Mouse (Mus musculus) MEL-GATA-1-ER (cell line): Measurements from ENCODE around the gene Mrrf.

ENCODE experiments used
- DNase-seq: peaks from one replicate; pipeline ENCODE4 v3.0.0-alpha.2; 2012; ENCODE audit warnings: low read depth; ENCODE audit errors: extremely low read depth

Gene Mrrf

DNA sequence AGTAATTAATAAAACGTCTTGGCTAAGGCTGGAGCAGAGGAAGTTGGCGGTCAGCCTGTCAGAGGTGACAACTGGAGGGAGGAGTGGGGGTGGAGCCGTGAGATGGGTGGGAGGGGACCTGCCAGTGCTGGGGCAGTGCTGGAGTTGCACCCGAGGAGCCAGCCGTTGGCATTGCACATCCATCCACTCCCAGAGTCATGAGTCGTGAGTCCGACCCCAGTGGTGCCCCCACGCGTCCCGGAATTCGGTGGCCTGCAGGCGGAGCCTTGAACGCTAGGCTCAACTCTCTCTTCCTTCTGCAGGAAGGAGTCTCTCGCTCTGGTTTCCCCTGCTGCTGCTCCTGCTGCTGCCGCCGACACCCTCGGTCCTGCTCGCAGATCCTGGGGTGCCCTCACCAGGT lies 94.2 kb downstream of the Mrrf start, which contains the start of gene Ptgs1:
Gene Ptgs1, plus strand, starts transcription at position 61 of the 400 bp plus-strand sequence.
- DNase-seq: peak; percentile 59

- DNase-seq: peak; percentile 40
Measured at GRCm38 (mm10) chr2:36230967-36231366, 94.8 kb downstream of the Mrrf start.

GRCm38 (mm10) chr2:36234526-36235368 lies 98.6 kb downstream of the Mrrf start:
- no peak for DNase-seq

- DNase-seq: no peak
Measured at GRCm38 (mm10) chr2:36235917-36236316, 99.7 kb downstream of the Mrrf start.

DNA sequence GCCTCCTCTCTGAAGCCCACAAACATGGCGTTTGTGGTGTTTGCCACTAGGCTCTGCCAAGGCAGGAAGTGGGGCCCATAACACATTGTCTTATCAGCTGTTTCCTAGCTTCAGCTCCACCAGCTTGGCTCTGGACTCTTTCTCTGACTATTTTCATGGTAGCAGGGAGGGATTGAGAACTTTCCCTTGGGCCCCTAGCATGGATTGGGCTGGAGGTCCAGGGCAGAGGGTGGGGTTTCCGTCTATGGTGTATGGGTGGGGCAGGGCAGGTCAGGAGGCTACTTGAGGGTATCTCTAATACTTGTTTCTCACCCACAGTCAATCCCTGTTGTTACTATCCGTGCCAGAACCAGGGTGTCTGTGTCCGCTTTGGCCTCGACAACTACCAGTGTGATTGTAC lies 100.7 kb downstream of the Mrrf start:
- DNase-seq: no peak

- no peak for DNase-seq
Measured at GRCm38 (mm10) chr2:36237557-36237956, 101.4 kb downstream of the Mrrf start.

DNA sequence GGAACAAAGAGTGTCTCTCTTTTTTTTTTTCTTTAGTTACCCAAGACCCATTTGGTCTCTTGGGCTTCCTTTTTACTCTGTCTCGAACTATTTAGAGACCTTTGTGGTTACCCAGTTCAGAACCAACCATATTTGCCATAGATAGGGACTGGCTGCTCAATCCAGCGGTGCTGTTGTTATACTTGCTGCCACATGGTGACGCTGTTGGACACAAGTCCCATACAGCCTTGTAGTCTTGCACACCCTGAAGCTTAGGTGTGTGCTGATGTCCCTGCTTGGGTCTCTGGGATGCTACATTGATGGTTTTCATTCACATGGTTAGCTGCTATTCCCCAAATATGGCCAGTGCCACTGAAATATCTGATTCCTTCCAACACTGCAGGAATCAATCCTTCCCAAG lies 102.3 kb downstream of the Mrrf start:
- no peak for DNase-seq

DNA sequence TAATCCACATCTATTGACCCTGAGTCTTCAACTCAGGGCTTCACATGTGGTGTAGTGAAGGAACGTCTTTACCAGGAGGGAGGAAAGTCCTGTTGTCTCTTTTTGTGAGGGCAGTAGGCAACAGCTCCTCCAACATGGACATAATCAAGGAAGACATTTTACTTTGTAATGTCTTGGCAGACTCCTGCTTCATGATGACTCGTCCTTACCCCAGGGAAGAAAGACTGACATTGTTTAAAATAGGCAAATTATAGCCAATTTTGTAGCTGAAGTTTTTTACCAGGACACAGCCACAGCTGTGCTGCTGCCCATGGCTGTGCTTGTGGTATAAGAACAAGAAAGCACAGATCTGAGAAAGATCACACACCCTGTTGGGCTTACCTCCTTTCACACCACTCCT lies 102.8 kb downstream of the Mrrf start:
- DNase-seq: no peak
